Mouse (Mus musculus) liver, postnatal 0 days (tissue): ENCODE measurements around the gene Rpl14.

Source experiments
- CTCF ChIP-seq: sonication (generic); IDR thresholded peaks from 2 replicates; pipeline ENCODE4 v1.5.1; 2016; ENCODE audit warnings: antibody characterized with exemption, low read depth
- EP300 ChIP-seq: IDR thresholded peaks from 2 replicates; pipeline ENCODE4 v1.6.1; 2016; ENCODE audit warnings: antibody characterized with exemption, low read depth, mild to moderate bottlenecking

DNA sequence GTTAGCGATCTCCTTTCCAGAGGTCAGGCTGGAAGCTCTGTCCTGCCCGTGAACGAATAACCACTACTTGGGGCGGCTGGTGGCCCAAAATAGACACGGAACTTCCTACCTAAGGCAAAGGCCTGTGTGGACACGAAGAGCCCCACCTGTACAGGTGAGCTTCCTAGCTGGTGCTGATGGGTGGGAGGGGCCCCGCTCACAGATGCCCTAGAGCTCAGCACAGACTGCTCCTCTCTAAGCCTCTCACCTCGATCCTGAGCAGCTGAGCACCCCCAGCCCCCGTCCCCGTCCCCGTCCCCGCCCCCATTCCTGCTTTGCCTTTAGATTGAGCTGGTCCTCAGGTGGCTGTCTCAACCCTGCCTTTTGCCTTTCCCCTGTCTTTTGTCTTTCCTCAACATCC lies 32.7 kb downstream of the Rpl14 start:
- no peak for TF ChIP-seq CTCF
- no peak for TF ChIP-seq EP300
